Mouse (Mus musculus) adrenal gland, adult 8-10 months (tissue): ENCODE results near the gene Fam214a. TPM values are rescaled to one million over a fixed set of nuclear protein-coding genes. Genes with fewer than 3 reads are reported as not detected.

Source experiments
- total RNA-seq, 4 experiments: library from RNA; stranded (reverse); gene quantifications; 2 replicates each; pipeline ENCODE4 v1.2.4; 2022

The Fam214a gene
- total RNA-seq, 4 experiments from 2014 or later: 90.3 to 132 (median 108) TPM

Other genes with a start within 250 kb of the Fam214a start
- under 1 TPM in 1 of 4 experiments, not detected in 3; 0.11 TPM for gene Onecut1, start 91.0 kb upstream of the Fam214a start, total RNA-seq
- gene Arpp19, start 84.7 kb downstream of the Fam214a start, total RNA-seq: 100 to 1,000 TPM; 195 to 332 (median 231) TPM
- 10 to 100 TPM; 39.8 to 90.4 (median 58.0) TPM for gene Myo5a, start 118.1 kb downstream of the Fam214a start, total RNA-seq